Mouse (Mus musculus) hindbrain, postnatal 0 days (tissue): ENCODE results near the gene Svopl. TPM values are rescaled to one million over a fixed set of nuclear protein-coding genes. Genes with fewer than 3 reads are reported as not detected.

Experiments
- ATAC-seq: fragments of 200-750 bp; cut with Nextera tagmentation; 2 replicates; pipeline ENCODE4 v1.8.0; 2017; ENCODE audit warnings: mild to moderate bottlenecking, moderate TSS enrichment, moderate library complexity
- DNase-seq: peaks from one replicate; pipeline ENCODE4 v3.0.0-alpha.2; 2015; ENCODE audit warnings: low spot score
- H3K27ac ChIP-seq: fragments of 300-500 bp; sonication (generic); 2 replicates; pipeline ENCODE4 v1.5.1; 2014; ENCODE audit warnings: mild to moderate bottlenecking
- H3K27me3 ChIP-seq: fragments of 300-500 bp; sonication (generic); 2 replicates; pipeline ENCODE4 v1.6.1; 2014; ENCODE audit warnings: low read length, mixed read lengths; ENCODE audit not compliant: insufficient read depth
- H3K36me3 ChIP-seq: fragments of 300-500 bp; sonication (generic); 2 replicates; pipeline ENCODE4 v1.6.1; 2014; ENCODE audit warnings: low read length, mixed read lengths; ENCODE audit not compliant: insufficient read depth
- H3K4me1 ChIP-seq: fragments of 300-500 bp; sonication (generic); 2 replicates; pipeline ENCODE4 v1.6.1; 2014; ENCODE audit warnings: antibody characterized with exemption, low read length, mixed read lengths; ENCODE audit not compliant: insufficient read depth
- H3K4me2 ChIP-seq: fragments of 300-500 bp; sonication (generic); 2 replicates; pipeline ENCODE4 v1.6.1; 2014; ENCODE audit warnings: low read depth, mild to moderate bottlenecking, low read length, moderate library complexity, mixed read lengths
- H3K4me3 ChIP-seq: fragments of 300-500 bp; sonication (generic); 2 replicates; pipeline ENCODE4 v1.5.1; 2014; ENCODE audit warnings: low read length
- H3K9ac ChIP-seq: fragments of 300-500 bp; sonication (generic); replicated peaks from 2 replicates; pipeline ENCODE4 v1.6.1; 2014; ENCODE audit warnings: mild to moderate bottlenecking, low read length, moderate library complexity, mixed read lengths
- H3K9me3 ChIP-seq: fragments of 300-500 bp; sonication (generic); 2 replicates; pipeline ENCODE4 v1.6.1; 2016; ENCODE audit warnings: low read length, mixed read lengths
- CTCF ChIP-seq: IDR thresholded peaks from 2 replicates; pipeline ENCODE4 v1.5.1; 2016; ENCODE audit warnings: antibody characterized with exemption, control low read depth, low read depth
- WGBS: fragments of 180-500 bp; shearing (Covaris S2); extraction: QIAGEN DNeasy Blood & Tissue Kit; methylation state at CpG from one replicate; pipeline ENCODE4 v1.1.7; 2014; 5-methylcytosine and 5-hydroxymethylcytosine counted together
- polyA plus RNA-seq: library from polyadenylated mRNA; unstranded; fragments of >200 nt; fragmentation: Nextera tagmentation; extraction: Ambion mirVana; gene quantifications from 2 replicates; pipeline ENCODE4 v1.2.1, GENCODE M21; 2015
- total RNA-seq: library from RNA; depleted of rRNA; stranded (reverse); fragments of >200 nt; gene quantifications from 2 replicates; pipeline ENCODE4 v1.2.3, GENCODE M21; 2014

The Svopl gene
- total and polyA plus RNA-seq, 2 experiments from 2014 or later, result 1.2 TPM; not detected in 1

DNA sequence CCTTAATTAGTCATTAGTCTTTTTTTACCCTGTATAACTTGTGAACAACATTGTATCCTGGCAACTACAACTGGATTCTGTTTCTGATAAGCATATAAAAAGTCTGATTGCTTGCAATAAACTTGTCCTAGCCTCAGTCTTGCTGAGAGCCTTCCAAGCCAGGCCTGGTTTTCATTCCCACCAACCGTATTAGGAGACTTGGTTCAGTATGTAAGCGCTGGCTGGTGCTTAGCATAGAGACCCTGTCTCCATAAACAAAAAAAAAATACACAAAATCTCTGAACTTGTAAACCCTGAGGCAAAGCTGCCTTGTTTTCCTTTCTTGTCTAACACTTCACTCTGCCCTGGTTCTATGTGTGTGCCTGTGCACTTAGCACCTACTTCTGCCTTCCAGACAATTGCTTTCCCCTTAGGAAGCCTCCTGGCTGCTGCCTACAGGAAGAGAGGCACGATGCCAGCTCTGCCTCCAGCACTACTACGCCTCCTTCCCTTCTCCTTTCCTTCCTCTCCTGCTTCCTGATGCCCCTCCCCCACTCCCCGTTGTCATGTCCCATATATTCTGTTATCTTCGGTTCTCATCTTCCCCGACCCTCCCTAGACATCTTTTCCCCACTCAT, 14.8 kb downstream of the Svopl start:
- ATAC-seq (no peak), DNase-seq (no peak)
- no peak for TF ChIP-seq CTCF
- H3K9ac ChIP-seq, result no peak overlapping the region
- H3K27me3 ChIP-seq, result no peaks in the 10 kb centered on the region
- H3K27ac ChIP-seq, result no peak overlapping the region
- no peaks in the 10 kb centered on the region for H3K36me3 ChIP-seq
- no peak overlapping the region for H3K4me3 ChIP-seq
- H3K4me1 ChIP-seq, result no peaks in the 10 kb centered on the region
- 47% methylated on average over 7 of the region's 7 CpGs for WGBS
- H3K9me3 ChIP-seq, result no peaks in the 10 kb centered on the region
- H3K4me2 ChIP-seq, result no peak overlapping the region

DNA sequence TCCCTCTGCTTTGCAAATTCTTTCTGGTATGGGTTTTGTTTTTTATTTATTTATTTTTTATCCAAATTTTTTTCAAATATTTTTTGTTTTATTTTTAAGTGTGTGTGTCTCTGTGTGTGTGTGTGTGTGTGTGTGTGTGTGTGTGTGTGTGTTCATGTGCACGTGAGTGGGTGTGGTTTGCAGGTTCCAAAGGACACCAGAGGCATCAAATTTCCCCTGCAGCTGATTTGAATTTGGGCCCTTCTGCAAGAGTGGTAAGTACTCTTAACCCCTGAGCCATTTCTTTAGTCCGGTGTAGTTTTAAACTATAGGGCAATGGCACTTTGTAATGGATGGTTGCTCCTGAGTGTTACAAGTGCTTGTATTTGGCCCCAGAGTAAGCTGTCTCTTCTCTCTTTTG, 18.6 kb downstream of the Svopl start:
- Histone ChIP-seq H3K27me3 (no peaks in the 10 kb centered on the region), H3K27ac (no peak overlapping the region), H3K4me3 (no peak overlapping the region), H3K9me3 (no peaks in the 10 kb centered on the region), H3K4me2 (no peak overlapping the region), H3K4me1 (no peaks in the 10 kb centered on the region), H3K9ac (no peak overlapping the region), H3K36me3 (no peaks in the 10 kb centered on the region)
- 61% methylated on average over 2 of the region's 2 CpGs for WGBS
- ATAC-seq, result no peak
- no peak for TF ChIP-seq CTCF
- DNase-seq, result no peak

DNA sequence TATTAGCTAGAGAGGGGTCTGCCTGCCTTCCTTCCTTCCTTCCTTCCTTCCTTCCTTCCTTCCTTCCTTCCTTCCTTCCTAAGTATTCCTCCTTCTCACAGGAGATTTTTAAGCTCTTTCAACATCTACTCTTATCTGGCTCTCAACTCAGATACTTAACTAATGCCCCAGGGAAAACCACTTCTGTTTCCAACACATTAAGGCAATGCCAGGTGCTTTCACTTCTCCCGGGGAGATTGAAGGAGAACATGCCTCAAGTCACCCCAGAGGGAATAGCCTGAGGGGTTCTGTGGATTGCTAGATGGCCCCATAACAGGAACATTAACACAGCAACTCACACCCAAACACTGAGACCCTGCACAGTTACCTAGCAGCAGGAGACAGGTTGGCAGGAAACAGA, 19.0 kb downstream of the Svopl start:
- Histone ChIP-seq H3K4me3 (no peak overlapping the region), H3K4me1 (no peaks in the 10 kb centered on the region), H3K9ac (no peak overlapping the region), H3K9me3 (no peaks in the 10 kb centered on the region), H3K27ac (no peak overlapping the region), H3K4me2 (no peak overlapping the region), H3K36me3 (no peaks in the 10 kb centered on the region), H3K27me3 (no peaks in the 10 kb centered on the region)
- no peak for TF ChIP-seq CTCF
- ATAC-seq (no peak), DNase-seq (no peak)
- 43% methylated on average over 1 of the region's 1 CpGs for WGBS

DNA sequence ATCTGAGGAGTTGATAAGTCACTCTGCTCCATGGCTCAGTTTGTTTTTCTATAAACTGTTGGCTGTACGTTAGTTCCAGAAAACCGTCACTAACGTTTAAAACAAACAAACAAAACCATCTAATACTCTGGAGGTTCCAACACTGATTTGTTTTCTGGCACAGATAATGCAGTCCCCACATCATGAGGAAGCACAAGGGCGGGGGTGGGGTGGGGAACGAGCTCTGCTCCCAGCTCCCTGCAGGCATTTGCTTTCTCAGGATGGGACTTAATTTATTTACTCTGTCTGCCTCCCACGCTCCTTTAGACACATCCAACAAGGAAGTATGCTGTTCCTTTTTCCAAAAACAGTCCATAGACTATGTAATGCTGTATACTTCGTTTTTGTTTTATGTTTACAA, 23.5 kb downstream of the Svopl start:
- no peak overlapping the region for H3K4me3 ChIP-seq
- no peaks in the 10 kb centered on the region for H3K36me3 ChIP-seq
- 39% methylated on average over 7 of the region's 7 CpGs for WGBS
- peak; percentile 11 for DNase-seq
- H3K9ac ChIP-seq, result no peak overlapping the region
- ATAC-seq, result no peak
- H3K9me3 ChIP-seq, result no peaks in the 10 kb centered on the region
- TF ChIP-seq CTCF, result no peak
- H3K4me2 ChIP-seq, result no peak overlapping the region
- no peaks in the 10 kb centered on the region for H3K4me1 ChIP-seq
- no peak overlapping the region for H3K27ac ChIP-seq
- no peaks in the 10 kb centered on the region for H3K27me3 ChIP-seq

DNA sequence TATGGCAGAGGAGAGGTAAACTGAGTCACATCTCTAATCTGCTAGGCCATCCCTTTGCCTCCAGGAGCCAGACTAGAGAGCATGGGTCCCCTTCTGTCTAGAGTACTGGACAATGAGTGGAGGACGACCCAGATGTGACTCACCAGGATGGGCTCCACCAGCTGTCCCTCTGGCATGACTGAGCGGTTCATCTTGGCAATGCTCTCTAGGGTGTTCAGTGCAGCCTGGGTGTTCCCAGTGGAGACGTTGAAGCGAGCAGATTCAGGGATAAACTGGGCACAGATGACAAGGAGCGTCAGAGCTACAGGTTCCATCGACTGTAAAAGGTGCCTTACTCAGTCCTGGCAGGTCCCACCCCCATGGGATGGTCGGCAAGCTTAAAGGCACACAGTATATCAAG, 25.4 kb downstream of the Svopl start:
- ATAC-seq (no peak), DNase-seq (no peak)
- Histone ChIP-seq H3K4me1 (no peaks in the 10 kb centered on the region), H3K9ac (no peak overlapping the region), H3K36me3 (no peaks in the 10 kb centered on the region), H3K9me3 (no peaks in the 10 kb centered on the region), H3K4me2 (no peak overlapping the region), H3K4me3 (no peak overlapping the region), H3K27me3 (no peaks in the 10 kb centered on the region), H3K27ac (no peak overlapping the region)
- WGBS, result 83% methylated on average over 7 of the region's 7 CpGs
- TF ChIP-seq CTCF, result no peak

DNA sequence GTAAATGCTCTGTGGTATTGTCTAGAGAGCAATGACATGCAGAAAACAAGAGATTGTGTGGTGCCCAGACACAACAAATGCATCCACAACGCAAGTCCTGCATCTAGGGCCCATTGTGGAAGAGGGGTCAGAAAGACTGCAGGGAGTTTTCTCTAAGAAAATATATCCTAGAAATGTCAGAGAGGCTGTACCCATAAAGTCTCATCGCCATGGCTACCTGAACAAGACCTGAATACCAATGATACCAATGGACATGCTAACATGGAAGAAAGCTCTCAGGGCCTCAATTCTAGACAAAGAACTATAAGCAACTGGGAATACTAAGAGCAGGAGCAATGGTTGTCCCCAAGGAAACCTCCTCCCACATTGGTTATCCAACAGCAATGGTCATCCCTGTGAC, 34.0 kb downstream of the Svopl start:
- Histone ChIP-seq H3K4me3 (no peak overlapping the region), H3K27ac (no peak overlapping the region), H3K9ac (no peak overlapping the region), H3K4me1 (no peaks in the 10 kb centered on the region), H3K9me3 (no peaks in the 10 kb centered on the region), H3K27me3 (no peaks in the 10 kb centered on the region), H3K4me2 (no peak overlapping the region), H3K36me3 (no peaks in the 10 kb centered on the region)
- ATAC-seq (no peak), DNase-seq (peak; percentile 23)
- no peak for TF ChIP-seq CTCF
- 59% methylated on average over 2 of the region's 2 CpGs for WGBS

DNA sequence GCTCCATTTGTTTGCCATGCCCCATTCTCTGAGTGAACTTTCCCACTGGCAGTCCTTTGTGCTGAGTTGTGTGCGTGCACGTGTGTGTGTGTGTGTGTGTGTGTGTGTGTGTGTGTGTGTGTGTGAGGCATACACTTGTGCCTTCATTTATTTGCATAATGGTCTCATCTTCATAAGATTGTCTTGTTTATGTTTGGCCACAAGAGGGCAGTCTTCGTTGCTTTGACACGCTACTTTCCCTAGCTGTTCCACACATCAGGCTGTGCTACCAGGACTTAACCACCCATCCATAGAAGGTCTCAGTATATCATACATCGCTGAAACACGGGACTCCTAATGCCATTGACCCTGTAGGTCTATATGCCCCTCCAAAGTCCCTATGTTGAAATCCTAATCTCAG, 39.3 kb downstream of the Svopl start:
- H3K9ac ChIP-seq, result no peak overlapping the region
- TF ChIP-seq CTCF, result peak; percentile 90
- H3K36me3 ChIP-seq, result no peaks in the 10 kb centered on the region
- no peak overlapping the region for H3K4me3 ChIP-seq
- WGBS, result 7% methylated on average over 6 of the region's 6 CpGs
- H3K4me1 ChIP-seq, result no peaks in the 10 kb centered on the region
- no peaks in the 10 kb centered on the region for H3K9me3 ChIP-seq
- H3K4me2 ChIP-seq, result no peak overlapping the region
- H3K27me3 ChIP-seq, result no peaks in the 10 kb centered on the region
- DNase-seq, result peak; percentile 88
- H3K27ac ChIP-seq, result no peak overlapping the region
- ATAC-seq, result peak; percentile 82
